Mouse (Mus musculus): ENCODE measurements around the gene Pomc. TPM values are rescaled to one million over a fixed set of nuclear protein-coding genes. Genes with fewer than 3 reads are reported as not detected.
"Not testable (repeated sequence)": the region's sequence is repeated elsewhere in the genome, so short reads cannot be mapped to it uniquely, and the experiment has no call there.

Gene Pomc
- polyA plus RNA-seq, 1 experiment: 0.31 TPM

DNA sequence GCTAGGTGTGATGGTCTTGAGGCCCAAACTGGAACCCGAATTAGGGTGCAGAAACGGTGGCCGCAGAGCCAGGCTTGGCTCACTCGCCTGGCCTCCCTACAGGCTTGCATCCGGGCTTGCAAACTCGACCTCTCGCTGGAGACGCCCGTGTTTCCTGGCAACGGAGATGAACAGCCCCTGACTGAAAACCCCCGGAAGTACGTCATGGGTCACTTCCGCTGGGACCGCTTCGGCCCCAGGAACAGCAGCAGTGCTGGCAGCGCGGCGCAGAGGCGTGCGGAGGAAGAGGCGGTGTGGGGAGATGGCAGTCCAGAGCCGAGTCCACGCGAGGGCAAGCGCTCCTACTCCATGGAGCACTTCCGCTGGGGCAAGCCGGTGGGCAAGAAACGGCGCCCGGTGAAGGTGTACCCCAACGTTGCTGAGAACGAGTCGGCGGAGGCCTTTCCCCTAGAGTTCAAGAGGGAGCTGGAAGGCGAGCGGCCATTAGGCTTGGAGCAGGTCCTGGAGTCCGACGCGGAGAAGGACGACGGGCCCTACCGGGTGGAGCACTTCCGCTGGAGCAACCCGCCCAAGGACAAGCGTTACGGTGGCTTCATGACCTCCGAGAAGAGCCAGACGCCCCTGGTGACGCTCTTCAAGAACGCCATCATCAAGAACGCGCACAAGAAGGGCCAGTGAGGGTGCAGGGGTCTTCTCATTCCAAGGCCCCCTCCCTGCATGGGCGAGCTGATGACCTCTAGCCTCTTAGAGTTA, 5.2 kb downstream of the Pomc start:
- WGBS: 6% methylated on average over 53 of the region's 53 CpGs
- no peak for DNase-seq (ENCODE audit: low read depth, low spot score)

- WGBS: 36% methylated on average over 4 of the region's 4 CpGs
- no peak for DNase-seq (ENCODE audit: low read depth, low spot score)
Measured at GRCm38 (mm10) chr12:3960553-3960952, 5.8 kb downstream of the Pomc start.

GRCm38 (mm10) chr12:3967196-3967595, 12.4 kb downstream of the Pomc start:
- no peak for DNase-seq (ENCODE audit: low read depth, low spot score)
- WGBS: 87% methylated on average over 4 of the region's 4 CpGs

DNA sequence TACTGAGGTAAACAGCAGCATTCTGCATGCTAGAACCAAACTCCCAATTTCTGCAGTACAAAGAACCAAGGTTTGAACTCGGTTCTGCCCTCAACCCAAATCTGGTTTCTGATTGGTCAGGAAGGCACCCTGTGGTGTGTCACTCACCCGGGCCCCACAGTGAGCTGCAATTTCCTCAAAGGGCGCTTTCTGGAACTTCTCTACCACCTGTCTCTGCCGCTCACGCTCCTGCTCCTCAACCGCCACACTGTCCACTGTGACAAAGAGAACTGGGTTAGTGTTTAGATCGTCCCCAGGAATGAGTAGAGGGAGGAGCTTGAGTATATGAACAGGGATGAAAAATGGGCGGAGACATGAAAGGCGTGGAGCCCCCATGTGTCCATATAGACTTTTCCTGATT, 13.6 kb downstream of the Pomc start:
- no peak for DNase-seq (ENCODE audit: low read depth, low spot score)
- WGBS: 60% methylated on average over 9 of the region's 9 CpGs

- DNase-seq (ENCODE audit: low read depth, low spot score): not testable (repeated sequence)
Measured at GRCm38 (mm10) chr12:3973169-3973568, 18.4 kb downstream of the Pomc start.

DNA sequence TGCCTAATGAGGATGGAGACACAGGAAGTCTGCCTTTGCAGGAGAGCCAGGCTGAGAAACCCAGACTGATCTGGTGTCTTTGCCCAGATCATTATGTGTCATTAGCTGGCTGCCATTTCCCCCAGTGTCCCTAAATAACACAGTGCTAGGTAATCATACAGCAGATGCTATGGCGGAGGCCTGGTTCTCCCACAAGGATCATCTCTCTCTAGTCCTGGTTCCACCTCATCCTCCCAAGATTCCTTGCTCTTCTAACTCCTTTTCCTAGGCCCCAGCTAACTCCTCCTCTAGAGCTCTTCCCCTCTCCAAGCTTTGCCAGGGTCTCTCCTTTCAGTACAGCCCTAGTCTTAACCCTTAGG, 26.2 kb downstream of the Pomc start:
- 48% methylated on average over 1 of the region's 1 CpGs for WGBS
- DNase-seq (ENCODE audit: low read depth, low spot score): no peak

More at GRCm38 (mm10) chr12:3973169-3973568, 18.4 kb downstream of the Pomc start:
- 90% methylated on average over 6 of the region's 6 CpGs for WGBS

DNA sequence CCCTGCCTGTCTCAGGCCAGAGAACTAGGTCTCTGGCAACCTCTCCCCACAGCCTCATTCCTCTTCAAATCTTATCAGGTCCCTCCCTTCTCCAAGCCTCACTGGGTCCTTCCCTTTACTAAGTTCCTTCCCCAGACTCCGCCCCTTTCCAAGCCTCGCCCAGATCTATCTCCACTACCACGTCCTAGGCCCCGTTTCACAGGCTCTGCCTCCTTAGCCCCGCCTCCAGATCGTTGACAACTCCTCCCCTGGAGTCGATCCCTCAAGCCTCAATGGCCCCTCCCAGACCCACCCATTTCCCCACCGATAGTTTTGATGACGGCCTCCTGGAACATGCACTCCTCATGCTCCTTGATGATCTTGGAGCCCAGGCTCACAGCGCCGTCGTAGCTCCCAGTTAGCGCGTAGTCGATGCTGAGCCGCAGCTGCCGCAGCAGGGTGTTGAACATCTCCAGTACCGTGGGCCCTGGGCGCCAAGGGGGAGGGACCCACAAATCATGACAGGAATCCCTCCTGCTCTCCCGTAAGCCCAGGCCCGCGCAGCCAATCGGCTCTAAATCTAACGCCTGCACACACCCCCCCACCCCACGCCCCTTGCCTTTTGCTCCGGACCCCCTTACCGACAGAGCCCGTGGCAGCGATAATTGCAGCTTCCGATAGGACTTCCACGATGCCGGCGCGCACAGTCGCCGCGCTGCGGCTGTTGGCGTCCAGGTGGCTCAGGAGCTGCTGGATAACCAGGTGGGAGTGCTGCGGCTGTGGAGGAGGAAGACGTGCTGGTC, 26.8 kb downstream of the Pomc start:
- WGBS: under 1% methylated on average over 41 of the region's 41 CpGs
- peak; percentile 68 for DNase-seq (ENCODE audit: low read depth, low spot score)

DNA sequence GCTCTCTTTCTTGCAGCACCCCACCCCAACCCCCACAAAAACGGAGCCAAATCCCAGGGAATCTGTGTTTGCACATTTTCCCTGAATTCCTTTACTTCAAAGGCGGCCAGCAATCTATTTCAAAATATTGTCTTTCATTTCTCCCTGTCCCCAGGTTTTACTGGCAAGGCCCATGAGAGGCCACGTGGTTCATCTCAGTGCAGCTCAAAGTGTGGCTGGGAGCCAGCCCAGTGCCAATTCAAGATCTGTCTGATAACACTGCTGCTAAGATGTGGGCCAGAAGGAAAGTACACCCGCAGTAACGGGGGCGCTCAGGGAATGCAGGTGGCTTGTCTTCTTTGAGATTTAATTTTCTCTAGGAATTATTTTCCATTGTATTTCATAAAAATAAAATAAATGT, 27.5 kb downstream of the Pomc start:
- WGBS: 12% methylated on average over 6 of the region's 6 CpGs

GRCm38 (mm10) chr12:3983736-3984135, 29.0 kb downstream of the Pomc start:
- 5% methylated on average over 1 of the region's 1 CpGs for WGBS
- DNase-seq (ENCODE audit: low read depth, low spot score): no peak

More for the DNA sequence above, 27.5 kb downstream of the Pomc start:
- no peak for DNase-seq (ENCODE audit: low read depth, low spot score)

DNA sequence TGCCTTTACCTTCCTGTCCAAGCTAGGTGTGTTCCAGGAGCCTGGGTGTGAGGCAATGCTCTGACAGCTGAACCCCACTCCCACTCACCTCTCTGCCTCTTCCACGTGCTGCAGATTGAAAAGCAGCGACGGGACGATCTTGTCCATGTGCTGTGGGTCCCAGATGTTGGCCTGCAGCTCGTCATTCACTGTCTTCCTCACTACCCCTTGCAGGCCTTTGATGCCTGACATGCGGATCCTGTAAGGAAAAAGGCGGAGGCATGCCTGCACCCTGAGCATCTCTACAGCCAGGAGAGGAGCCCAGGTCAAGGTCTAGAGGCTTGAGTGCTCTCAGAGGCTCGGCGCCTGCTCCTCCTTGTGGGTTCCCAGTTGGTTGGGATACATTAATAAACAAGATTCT, 29.7 kb downstream of the Pomc start:
- WGBS: 73% methylated on average over 9 of the region's 9 CpGs
- no peak for DNase-seq (ENCODE audit: low read depth, low spot score)

- 17% methylated on average over 2 of the region's 2 CpGs for WGBS
- no peak for DNase-seq (ENCODE audit: low read depth, low spot score)
Measured at GRCm38 (mm10) chr12:3989943-3990342, 35.2 kb downstream of the Pomc start.

DNA sequence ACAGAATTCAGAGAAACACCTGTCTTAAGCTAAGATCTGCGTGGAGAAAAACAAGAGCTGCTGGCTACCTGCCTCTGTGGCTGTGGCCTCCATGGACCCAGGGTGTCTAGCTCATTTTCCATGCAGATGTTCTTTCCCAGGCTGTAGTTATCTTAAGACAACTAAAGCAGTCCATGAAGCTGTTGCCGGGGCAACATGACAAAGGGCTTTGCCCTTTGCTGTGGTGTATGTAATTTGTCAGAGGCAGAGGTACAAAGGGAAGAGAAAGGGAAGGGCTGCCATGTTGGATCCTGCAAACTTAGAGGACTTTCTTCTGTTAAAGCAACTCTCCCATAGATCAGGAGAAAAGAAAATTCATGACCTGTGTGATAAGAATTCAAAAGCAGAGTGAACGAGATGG, 36.3 kb downstream of the Pomc start:
- 92% methylated on average over 3 of the region's 3 CpGs for WGBS
- no peak for DNase-seq (ENCODE audit: low read depth, low spot score)

- DNase-seq (ENCODE audit: low read depth, low spot score): no peak
- 85% methylated on average over 9 of the region's 9 CpGs for WGBS
Measured at GRCm38 (mm10) chr12:3996749-3997148, 42.0 kb downstream of the Pomc start.

- no peak for DNase-seq (ENCODE audit: low read depth, low spot score)
- 95% methylated on average over 5 of the region's 5 CpGs for WGBS
Measured at GRCm38 (mm10) chr12:4000406-4000805, 45.7 kb downstream of the Pomc start.

DNA sequence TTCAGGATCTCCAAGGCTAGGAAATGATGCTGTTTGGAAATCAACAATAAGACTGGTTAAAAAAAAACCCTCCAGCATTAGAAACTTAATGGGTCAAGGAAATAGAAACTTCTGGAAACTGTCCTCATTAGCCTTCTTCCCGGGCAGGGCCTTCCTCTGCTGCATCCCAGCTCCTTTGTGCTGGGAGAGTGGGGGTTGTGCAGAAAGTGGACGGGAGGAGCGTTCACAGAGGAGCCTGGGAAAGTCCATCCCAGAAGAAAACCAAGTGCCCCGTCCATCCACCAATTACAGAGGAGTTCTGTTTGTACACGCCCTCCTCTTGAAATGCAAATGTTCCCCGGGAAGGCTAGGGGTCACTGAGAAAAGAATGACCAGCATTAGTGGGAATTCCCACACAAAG, 49.9 kb downstream of the Pomc start:
- DNase-seq (ENCODE audit: low read depth, low spot score): no peak
- 36% methylated on average over 6 of the region's 6 CpGs for WGBS

- 78% methylated on average over 7 of the region's 7 CpGs for WGBS
Measured at GRCm38 (mm10) chr12:4006079-4006478, 51.3 kb downstream of the Pomc start.

GRCm38 (mm10) chr12:4007181-4007580, 52.4 kb downstream of the Pomc start:
- WGBS: 23% methylated on average over 4 of the region's 4 CpGs
- no peak for DNase-seq (ENCODE audit: low read depth, low spot score)

More at GRCm38 (mm10) chr12:4006079-4006478, 51.3 kb downstream of the Pomc start:
- DNase-seq (ENCODE audit: low read depth, low spot score): no peak

DNA sequence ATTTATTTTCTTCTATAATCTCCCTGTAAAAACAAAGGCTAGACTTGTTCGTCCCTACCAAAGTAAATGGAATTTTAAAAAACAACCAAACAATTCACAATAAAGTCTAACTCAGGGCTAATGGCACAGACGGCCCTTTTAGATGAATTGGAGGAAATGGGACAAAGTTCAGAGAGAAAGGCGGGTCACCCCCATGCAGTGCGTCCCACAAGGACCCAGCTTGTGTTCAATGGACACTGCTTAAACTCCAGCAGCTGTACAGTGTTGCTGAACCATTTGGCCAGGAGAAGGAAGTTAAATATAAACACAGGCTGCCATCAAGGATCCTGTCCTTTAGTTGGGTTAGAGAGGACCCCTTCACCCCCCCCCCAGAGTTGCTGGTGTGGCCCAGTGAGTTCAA, 53.0 kb downstream of the Pomc start:
- WGBS: 13% methylated on average over 4 of the region's 4 CpGs
- no peak for DNase-seq (ENCODE audit: low read depth, low spot score)

- 70% methylated on average over 12 of the region's 12 CpGs for WGBS
- no peak for DNase-seq (ENCODE audit: low read depth, low spot score)
Measured at GRCm38 (mm10) chr12:4008731-4009130, 54.0 kb downstream of the Pomc start.

Measured in large intestine, adult 2 months (tissue).